Mouse (Mus musculus): ENCODE data around the gene Aox1. TPM values are rescaled to one million over a fixed set of nuclear protein-coding genes. Genes with fewer than 3 reads are reported as not detected.
"Not testable (repeated sequence)": the region's sequence is repeated elsewhere in the genome, so short reads cannot be mapped to it uniquely, and the experiment has no call there.

The Aox1 gene
- polyA plus RNA-seq, 1 experiment from 2014 or later, result 0.41 TPM

- no peaks in the 10 kb centered on the region; the same call in 1 of the 2 replicates for H3K27me3 ChIP-seq (replicated peaks)
- 0 out of 2 replicates have a peak overlapping the region, but pooled peaks have one; percentile 46 for H3K4me3 ChIP-seq
- H3K4me1 ChIP-seq, result peaks cover 41% of the 10 kb centered on the region
- 61% methylated on average over 10 of the region's 10 CpGs for WGBS
- H3K9ac ChIP-seq, result no peak overlapping the region
- H3K4me2 ChIP-seq, result peak overlapping the region; percentile 75
- peak overlapping the region; percentile 80 for H3K27ac ChIP-seq (replicated peaks)
- 0 out of 2 replicates have a peak, but pooled peaks cover 1% of the 10 kb centered on the region for H3K36me3 ChIP-seq
- no peaks in the 10 kb centered on the region for H3K9me3 ChIP-seq
- no peak for ATAC-seq (ENCODE audit: extremely low read depth, insufficient number of reproducible peaks, low FRiP score, low TSS enrichment)
These were observed 1.5 kb downstream of the Aox1 start for GRCm38 (mm10) chr1:58031160-58031769.

GRCm38 (mm10) chr1:58037306-58037705 lies 7.6 kb downstream of the Aox1 start:
- not testable (repeated sequence) for ATAC-seq (ENCODE audit: extremely low read depth, insufficient number of reproducible peaks, low FRiP score, low TSS enrichment); H3K9ac ChIP-seq

GRCm38 (mm10) chr1:58045076-58045475 lies 15.3 kb downstream of the Aox1 start:
- Histone ChIP-seq H3K27me3 (replicated peaks) (no peaks in the 10 kb centered on the region), H3K4me1 (no peaks in the 10 kb centered on the region), H3K27ac (replicated peaks) (no peak overlapping the region), H3K4me2 (no peak overlapping the region), H3K36me3 (no peaks in the 10 kb centered on the region), H3K9ac (no peak overlapping the region), H3K4me3 (no peak overlapping the region), H3K9me3 (no peaks in the 10 kb centered on the region)
- WGBS, result 57% methylated on average over 3 of the region's 3 CpGs
- no peak for ATAC-seq (ENCODE audit: extremely low read depth, insufficient number of reproducible peaks, low FRiP score, low TSS enrichment)

More at GRCm38 (mm10) chr1:58037306-58037705, 7.6 kb downstream of the Aox1 start:
- not testable (repeated sequence) for H3K4me2 ChIP-seq; H3K36me3 ChIP-seq; H3K27ac ChIP-seq (replicated peaks); H3K9me3 ChIP-seq; H3K4me1 ChIP-seq; H3K27me3 ChIP-seq (replicated peaks); H3K4me3 ChIP-seq
- 90% methylated on average over 9 of the region's 9 CpGs for WGBS

GRCm38 (mm10) chr1:58045546-58045945 lies 15.8 kb downstream of the Aox1 start:
- ATAC-seq (ENCODE audit: extremely low read depth, insufficient number of reproducible peaks, low FRiP score, low TSS enrichment), result no peak
- Histone ChIP-seq H3K36me3 (no peaks in the 10 kb centered on the region), H3K4me2 (no peak overlapping the region), H3K4me1 (no peaks in the 10 kb centered on the region), H3K9me3 (no peaks in the 10 kb centered on the region), H3K27ac (replicated peaks) (no peak overlapping the region), H3K4me3 (no peak overlapping the region), H3K9ac (no peak overlapping the region), H3K27me3 (replicated peaks) (no peaks in the 10 kb centered on the region)
- 73% methylated on average over 5 of the region's 5 CpGs for WGBS

GRCm38 (mm10) chr1:58046721-58047290 lies 17.1 kb downstream of the Aox1 start:
- no peaks in the 10 kb centered on the region for H3K9me3 ChIP-seq
- no peaks in the 10 kb centered on the region for H3K36me3 ChIP-seq
- ATAC-seq (ENCODE audit: extremely low read depth, insufficient number of reproducible peaks, low FRiP score, low TSS enrichment), result no peak
- H3K27me3 ChIP-seq (replicated peaks), result no peaks in the 10 kb centered on the region
- H3K4me2 ChIP-seq, result no peak overlapping the region
- no peak overlapping the region for H3K4me3 ChIP-seq
- H3K27ac ChIP-seq (replicated peaks), result no peak overlapping the region
- no peak overlapping the region for H3K9ac ChIP-seq
- 71% methylated on average over 3 of the region's 3 CpGs for WGBS
- no peaks in the 10 kb centered on the region for H3K4me1 ChIP-seq

DNA sequence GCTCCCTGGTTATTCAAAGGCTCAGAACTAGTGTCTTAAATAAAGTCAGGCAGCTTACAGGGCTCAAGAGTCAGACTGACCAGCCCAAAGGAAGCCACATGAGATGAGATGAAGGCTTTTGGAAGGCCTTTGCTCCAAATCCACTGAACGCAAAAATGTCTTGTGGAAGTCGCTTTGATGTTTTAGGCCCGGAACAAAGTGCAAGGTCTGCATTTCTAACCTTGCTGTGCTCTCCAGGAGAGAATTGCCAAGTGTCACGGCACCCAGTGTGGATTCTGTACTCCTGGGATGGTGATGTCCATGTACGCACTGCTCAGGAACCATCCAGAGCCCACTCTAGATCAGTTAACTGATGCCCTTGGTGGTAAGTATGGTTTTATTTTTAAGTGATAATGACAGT lies 19.4 kb downstream of the Aox1 start:
- no peak overlapping the region for H3K9ac ChIP-seq
- no peak overlapping the region for H3K4me3 ChIP-seq
- no peaks in the 10 kb centered on the region for H3K36me3 ChIP-seq
- no peaks in the 10 kb centered on the region for H3K4me1 ChIP-seq
- no peak overlapping the region for H3K4me2 ChIP-seq
- no peaks in the 10 kb centered on the region for H3K27me3 ChIP-seq (replicated peaks)
- no peak for ATAC-seq (ENCODE audit: extremely low read depth, insufficient number of reproducible peaks, low FRiP score, low TSS enrichment)
- 80% methylated on average over 5 of the region's 5 CpGs for WGBS
- H3K9me3 ChIP-seq, result no peaks in the 10 kb centered on the region
- no peak overlapping the region for H3K27ac ChIP-seq (replicated peaks)

- Histone ChIP-seq H3K36me3 (no peaks in the 10 kb centered on the region), H3K4me3 (no peak overlapping the region), H3K9ac (no peak overlapping the region), H3K4me1 (peaks cover 5% of the 10 kb centered on the region; the same call in 1 of the 2 replicates), H3K9me3 (no peaks in the 10 kb centered on the region), H3K27me3 (replicated peaks) (no peaks in the 10 kb centered on the region), H3K27ac (replicated peaks) (no peak overlapping the region), H3K4me2 (no peak overlapping the region)
- 84% methylated on average over 11 of the region's 11 CpGs for WGBS
- no peak for ATAC-seq (ENCODE audit: extremely low read depth, insufficient number of reproducible peaks, low FRiP score, low TSS enrichment)
These were observed 25.9 kb downstream of the Aox1 start for GRCm38 (mm10) chr1:58055598-58055997.

GRCm38 (mm10) chr1:58056074-58056807 lies 26.5 kb downstream of the Aox1 start:
- Histone ChIP-seq H3K4me2 (peak overlapping the region; percentile 36), H3K9me3 (no peaks in the 10 kb centered on the region), H3K27ac (replicated peaks) (0 out of 2 replicates have a peak overlapping the region, but pooled peaks have one; percentile 20), H3K4me3 (no peak overlapping the region), H3K36me3 (no peaks in the 10 kb centered on the region), H3K4me1 (peaks cover 5% of the 10 kb centered on the region; the same call in 1 of the 2 replicates), H3K9ac (no peak overlapping the region), H3K27me3 (replicated peaks) (no peaks in the 10 kb centered on the region)
- ATAC-seq (ENCODE audit: extremely low read depth, insufficient number of reproducible peaks, low FRiP score, low TSS enrichment), result no peak; the same call in 1 of the 2 replicates
- WGBS, result 66% methylated on average over 13 of the region's 13 CpGs

GRCm38 (mm10) chr1:58056939-58057338 lies 27.2 kb downstream of the Aox1 start:
- no peak overlapping the region for H3K4me3 ChIP-seq
- H3K4me1 ChIP-seq, result peaks cover 5% of the 10 kb centered on the region; the same call in 1 of the 2 replicates
- H3K9ac ChIP-seq, result no peak overlapping the region
- 0 out of 2 replicates have a peak overlapping the region, but pooled peaks have one; percentile 20 for H3K27ac ChIP-seq (replicated peaks)
- no peaks in the 10 kb centered on the region for H3K27me3 ChIP-seq (replicated peaks)
- no peak for ATAC-seq (ENCODE audit: extremely low read depth, insufficient number of reproducible peaks, low FRiP score, low TSS enrichment)
- H3K36me3 ChIP-seq, result no peaks in the 10 kb centered on the region
- H3K9me3 ChIP-seq, result no peaks in the 10 kb centered on the region
- 53% methylated on average over 11 of the region's 11 CpGs for WGBS
- peak overlapping the region; percentile 36 for H3K4me2 ChIP-seq

DNA sequence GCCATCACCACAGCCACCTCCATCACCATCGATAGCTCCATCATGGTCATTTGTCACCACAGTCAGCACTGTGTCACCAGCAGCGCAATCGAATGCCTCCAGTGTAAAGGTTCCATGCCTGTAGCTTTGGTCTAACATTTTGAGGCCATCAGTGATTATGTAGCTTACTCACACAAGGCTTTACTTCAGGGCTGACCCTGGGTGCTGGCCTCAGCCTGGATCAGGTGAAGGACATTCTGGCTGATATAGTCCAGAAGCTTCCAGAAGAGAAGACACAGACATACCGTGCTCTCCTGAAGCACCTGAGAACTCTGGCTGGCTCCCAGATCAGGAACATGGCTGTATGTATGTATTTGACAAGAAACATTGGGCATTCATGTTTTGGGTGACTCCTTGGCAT lies 29.1 kb downstream of the Aox1 start:
- no peak overlapping the region for H3K4me3 ChIP-seq
- H3K36me3 ChIP-seq, result no peaks in the 10 kb centered on the region
- H3K9ac ChIP-seq, result no peak overlapping the region
- no peaks in the 10 kb centered on the region for H3K9me3 ChIP-seq
- ATAC-seq (ENCODE audit: extremely low read depth, insufficient number of reproducible peaks, low FRiP score, low TSS enrichment), result no peak
- H3K27me3 ChIP-seq (replicated peaks), result no peaks in the 10 kb centered on the region
- 88% methylated on average over 4 of the region's 4 CpGs for WGBS
- no peak overlapping the region for H3K27ac ChIP-seq (replicated peaks)
- H3K4me1 ChIP-seq, result peaks cover 5% of the 10 kb centered on the region; the same call in 1 of the 2 replicates
- no peak overlapping the region for H3K4me2 ChIP-seq

GRCm38 (mm10) chr1:58062131-58062530 lies 32.4 kb downstream of the Aox1 start:
- no peaks in the 10 kb centered on the region for H3K27me3 ChIP-seq (replicated peaks)
- no peak for ATAC-seq (ENCODE audit: extremely low read depth, insufficient number of reproducible peaks, low FRiP score, low TSS enrichment)
- H3K4me2 ChIP-seq, result no peak overlapping the region
- no peak overlapping the region for H3K4me3 ChIP-seq
- no peaks in the 10 kb centered on the region; the same call in 1 of the 2 replicates for H3K4me1 ChIP-seq
- WGBS, result 84% methylated on average over 7 of the region's 7 CpGs
- H3K9me3 ChIP-seq, result no peaks in the 10 kb centered on the region
- no peak overlapping the region for H3K27ac ChIP-seq (replicated peaks)
- no peaks in the 10 kb centered on the region for H3K36me3 ChIP-seq
- no peak overlapping the region for H3K9ac ChIP-seq

All from heart, embryonic 13.5 days (tissue).